Comparison of ENCODE assay signal across 24 mouse cellular contexts in the genomic region with DNA sequence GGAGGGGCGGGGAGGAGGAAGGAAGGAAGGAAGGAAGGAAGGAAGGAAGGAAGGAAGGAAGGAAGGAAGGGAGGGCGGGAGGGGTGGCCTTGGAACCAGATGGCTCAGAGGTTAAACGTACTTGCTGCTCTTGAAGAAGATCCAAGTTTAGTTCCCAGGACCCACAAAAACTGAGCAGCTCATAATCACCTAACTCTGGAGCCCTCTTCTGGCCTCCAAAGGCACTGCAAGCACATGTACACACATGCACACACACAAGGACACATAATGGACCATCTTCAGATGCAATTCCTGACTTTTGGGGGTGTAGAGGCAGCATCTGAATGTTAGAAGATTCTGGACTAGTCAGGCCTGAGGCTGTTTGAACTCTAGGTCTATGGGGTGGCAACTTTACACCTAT. TPM values are rescaled to one million over a fixed set of nuclear protein-coding genes. Genes with fewer than 3 reads are reported as not detected.
DNase-seq lines count a peak whose midpoint lies in the region; ATAC-seq and TF ChIP-seq lines count a peak whose summit lies in the region.
"Had no signal": no experiment of that assay in that cellular context is flagged by ENCODE, and none has a peak within 500 bp of the region (broad histone marks: within the 10 kb centered on the region; RNA-seq: fewer than 3 reads in every experiment).

No protein-coding gene starts in this region.

- H3K4me1 ChIP-seq in liver, adult 2 months (ENCODE audit: control insufficient read depth, insufficient read depth, low read length): no peaks in the 10 kb centered on the region
- H3K4me1 ChIP-seq in liver, embryonic 11.5 days (replicated peaks; ENCODE audit: control insufficient read depth, insufficient read depth, low read length): no peaks in the 10 kb centered on the region; the same call in 1 of the 2 replicates
- H3K4me1 ChIP-seq: embryonic facial prominence, embryonic 12.5 days; neural tube, embryonic 12.5 days had no signal

- peaks cover 1% of the 10 kb centered on the region; the same call in 1 of the 2 replicates for H3K36me3 ChIP-seq in liver, adult 2 months (ENCODE audit: control insufficient read depth, insufficient read depth, low read length)
- peaks cover 12% of the 10 kb centered on the region; the same call in 1 of the 2 replicates for H3K36me3 ChIP-seq in liver, embryonic 11.5 days (ENCODE audit: control insufficient read depth, insufficient read depth, low read length)

- no peak for DNase-seq in gastrocnemius, adult 2 months
- DNase-seq in gastrocnemius, postnatal 36 days: no peak
- DNase-seq in liver, adult 2 months (ENCODE audit: extremely low read depth, low read depth, low spot score): no peak
- no peak for DNase-seq in liver, embryonic 11.5 days (ENCODE audit: low spot score)
- DNase-seq in 416B (ENCODE audit: low read depth): peak; percentile 32
- no peak for DNase-seq in brain, embryonic 14.5 days (ENCODE audit: low read depth)
- no peak for DNase-seq in layer of hippocampus, postnatal 36 days
- DNase-seq: cerebellum, adult 11 months; gastrocnemius, postnatal 10 days; kidney, adult 18-20 months; kidney, postnatal 36 days; liver, embryonic 13.5 days; right cerebral cortex, postnatal 14 days; thymus, postnatal 25 days had no signal

- no peak overlapping the region for H3K4me3 ChIP-seq in gastrocnemius, adult 2 months
- no peak overlapping the region for H3K4me3 ChIP-seq in liver, adult 2 months (ENCODE audit: insufficient read depth, low read depth, low read length)
- no peak overlapping the region for H3K4me3 ChIP-seq in liver, embryonic 11.5 days (ENCODE audit: low read depth, low read length)
- H3K4me3 ChIP-seq: embryonic facial prominence, embryonic 12.5 days; liver, embryonic 13.5 days; neural tube, embryonic 12.5 days had no signal

- 0 out of 2 replicates have a peak, but pooled peaks cover 2% of the 10 kb centered on the region for H3K9me3 ChIP-seq in liver, embryonic 11.5 days (ENCODE audit: control insufficient read depth, low read length)
- H3K9me3 ChIP-seq: neural tube, embryonic 12.5 days had no signal

- ATAC-seq in liver, embryonic 11.5 days (replicated peaks; ENCODE audit: low FRiP score): no peak
- no peak for ATAC-seq in erythroid progenitor cell, adult 5-6 weeks (replicated peaks; ENCODE audit: low FRiP score, poor library complexity, severe bottlenecking)

- no peaks in the 10 kb centered on the region for H3K79me2 ChIP-seq in liver, adult 2 months (ENCODE audit: control insufficient read depth, insufficient read depth, low read length)

- TF ChIP-seq CTCF in gastrocnemius, adult 2 months (IDR thresholded peaks at IDR 0.05): peak; percentile 22; the same call in 1 of the 2 replicates
- 0 out of 2 replicates have a peak, but pooled peaks have one; percentile 9 for TF ChIP-seq CTCF in liver, adult 2 months (IDR thresholded peaks at IDR 0.05; ENCODE audit: low read depth, low read length)
- TF ChIP-seq CTCF in brain, embryonic 14.5 days (IDR thresholded peaks at IDR 0.05; ENCODE audit: borderline replicate concordance, extremely low read depth, insufficient read depth, insufficient read length): peak; percentile 26; the same call in 1 of the 2 replicates

- TF ChIP-seq POLR2A in liver, adult 2 months (IDR thresholded peaks at IDR 0.05; ENCODE audit: extremely low read depth, insufficient read depth, low read length): no peak
- no peak for TF ChIP-seq POLR2A in brain, embryonic 14.5 days (IDR thresholded peaks at IDR 0.05; ENCODE audit: borderline replicate concordance, extremely low read depth, insufficient read depth, insufficient read length, poor library complexity, severe bottlenecking)

- H3K4me2 ChIP-seq in liver, embryonic 11.5 days: no peak overlapping the region
- H3K4me2 ChIP-seq: embryonic facial prominence, embryonic 12.5 days; hindbrain, embryonic 14.5 days; liver, embryonic 13.5 days; neural tube, embryonic 12.5 days had no signal

- no peak overlapping the region for H3K9ac ChIP-seq in liver, adult 2 months (ENCODE audit: low read depth, low read length)
- H3K9ac ChIP-seq in liver, embryonic 11.5 days (ENCODE audit: low read depth, low read length): no peak overlapping the region
- H3K9ac ChIP-seq: embryonic facial prominence, embryonic 12.5 days; hindbrain, embryonic 14.5 days; liver, embryonic 13.5 days; neural tube, embryonic 12.5 days had no signal

- 78% methylated on average over 2 of the region's 3 CpGs for WGBS in liver, adult 2 months
- WGBS in liver, embryonic 11.5 days: 85% methylated on average over 2 of the region's 3 CpGs

- no peaks in the 10 kb centered on the region for H3K27me3 ChIP-seq in liver, adult 2 months (ENCODE audit: control insufficient read depth, insufficient read depth, low read length)
- no peaks in the 10 kb centered on the region for H3K27me3 ChIP-seq in liver, embryonic 11.5 days (replicated peaks; ENCODE audit: control insufficient read depth, insufficient read depth, low read length)
- H3K27me3 ChIP-seq: embryonic facial prominence, embryonic 12.5 days; liver, embryonic 13.5 days; neural tube, embryonic 12.5 days had no signal

- H3K27ac ChIP-seq in gastrocnemius, adult 2 months: no peak overlapping the region
- H3K27ac ChIP-seq in liver, adult 2 months (replicated peaks; ENCODE audit: insufficient read depth, low read depth, low read length): no peak overlapping the region
- no peak overlapping the region for H3K27ac ChIP-seq in liver, embryonic 11.5 days (ENCODE audit: low read depth, low read length)
- H3K27ac ChIP-seq: embryonic facial prominence, embryonic 12.5 days; hindbrain, embryonic 14.5 days; liver, embryonic 13.5 days; neural tube, embryonic 12.5 days had no signal

- intact Hi-C loops in gastrocnemius, adult 2 months (cut with DNase I): no loop called here
- intact Hi-C loops in gastrocnemius, postnatal 36 days (cut with DNase I): no loop called here

RNA-seq across cellular contexts. Expression of a gene that starts 12.8 kb away (rescaled TPM):
- not detected for total RNA-seq in gastrocnemius, adult 2 months (2021)
- not detected for total RNA-seq in gastrocnemius, postnatal 36 days (2021)
- total RNA-seq in liver, adult 2 months (2014; rRNA removed): not detected in 2 replicates
- 0.02 TPM in 1 of 2 replicates, not detected in the other for polyA plus RNA-seq in liver, adult 2 months (2012; rRNA removed)
- polyA plus RNA-seq in liver, embryonic 11.5 days (2014; fragmentation: Nextera tagmentation; extraction: Ambion mirVana): 0.26 TPM in 2 replicates
- polyA plus RNA-seq in brain, embryonic 14.5 days (2012; rRNA removed): 0.03 and 0.07 TPM in 2 replicates
- total RNA-seq in erythroid progenitor cell, adult 5-6 weeks (2015; ENCODE audit: low replicate concordance): not detected in 2 replicates
- total RNA-seq in erythroid progenitor cell, adult 5-6 weeks (2017; ENCODE audit: low replicate concordance): not detected in 2 replicates
- under 1 TPM; 0.17 to 0.23 TPM for total RNA-seq in layer of hippocampus, postnatal 36 days (2021)
- total RNA-seq: heart, adult 8-10 months; left cerebral cortex, postnatal 25 days; monocyte, adult 5-6 weeks had no signal

RNA-seq across cellular contexts. Expression of a gene that starts 13.8 kb away (rescaled TPM):
- total RNA-seq in gastrocnemius, adult 2 months (2021): not detected
- total RNA-seq in gastrocnemius, postnatal 36 days (2021): not detected
- total RNA-seq in liver, adult 2 months (2014; rRNA removed): not detected in 2 replicates
- not detected in 2 replicates for polyA plus RNA-seq in liver, adult 2 months (2012; rRNA removed)
- not detected in 2 replicates for polyA plus RNA-seq in liver, embryonic 11.5 days (2014; fragmentation: Nextera tagmentation; extraction: Ambion mirVana)
- not detected in 2 replicates for polyA plus RNA-seq in brain, embryonic 14.5 days (2012; rRNA removed)
- not detected in 2 replicates for total RNA-seq in erythroid progenitor cell, adult 5-6 weeks (2015; ENCODE audit: low replicate concordance)
- total RNA-seq in erythroid progenitor cell, adult 5-6 weeks (2017; ENCODE audit: low replicate concordance): not detected in 2 replicates
- not detected for total RNA-seq in layer of hippocampus, postnatal 36 days (2021)
- total RNA-seq: gastrocnemius, postnatal 10 days; heart, adult 8-10 months; layer of hippocampus, postnatal 14 days; left cerebral cortex, postnatal 25 days; monocyte, adult 5-6 weeks had no signal
- polyA plus RNA-seq: embryonic facial prominence, embryonic 12.5 days; heart, embryonic 16.5 days; hindbrain, embryonic 14.5 days; liver, embryonic 13.5 days; neural tube, embryonic 12.5 days; stomach, embryonic 16.5 days had no signal

RNA-seq across cellular contexts. Expression of a gene that starts 47.2 kb away (rescaled TPM):
- total RNA-seq in gastrocnemius, adult 2 months (2021): 10 to 100 TPM; 20.3 to 21.2 TPM
- 10 to 100 TPM; 16.6 to 17.6 TPM for total RNA-seq in gastrocnemius, postnatal 36 days (2021)
- 3.0 and 4.4 TPM in 2 replicates for total RNA-seq in liver, adult 2 months (2014; rRNA removed)
- polyA plus RNA-seq in liver, adult 2 months (2012; rRNA removed): 19.4 and 22.7 TPM in 2 replicates
- polyA plus RNA-seq in liver, embryonic 11.5 days (2014; fragmentation: Nextera tagmentation; extraction: Ambion mirVana): 19.2 and 21.3 TPM in 2 replicates
- 149 and 153 TPM in 2 replicates for polyA plus RNA-seq in brain, embryonic 14.5 days (2012; rRNA removed)
- total RNA-seq in erythroid progenitor cell, adult 5-6 weeks (2015; ENCODE audit: low replicate concordance): 3.4 and 9.4 TPM in 2 replicates
- total RNA-seq in erythroid progenitor cell, adult 5-6 weeks (2017; ENCODE audit: low replicate concordance): 4.4 and 6.4 TPM in 2 replicates
- 10 to 100 TPM; 82.4 to 90.3 TPM for total RNA-seq in layer of hippocampus, postnatal 36 days (2021)

RNA-seq across cellular contexts. Expression of a gene that starts 57.2 kb away (rescaled TPM):
- 1 to 10 TPM; 2.0 to 2.8 TPM for total RNA-seq in gastrocnemius, adult 2 months (2021)
- total RNA-seq in gastrocnemius, postnatal 36 days (2021): 1 to 10 TPM; 1.8 to 2.5 TPM
- total RNA-seq in liver, adult 2 months (2014; rRNA removed): 0.18 and 0.54 TPM in 2 replicates
- polyA plus RNA-seq in liver, adult 2 months (2012; rRNA removed): 0.87 and 1.0 TPM in 2 replicates
- polyA plus RNA-seq in liver, embryonic 11.5 days (2014; fragmentation: Nextera tagmentation; extraction: Ambion mirVana): 9.0 and 9.5 TPM in 2 replicates
- polyA plus RNA-seq in brain, embryonic 14.5 days (2012; rRNA removed): 7.8 and 11.1 TPM in 2 replicates
- total RNA-seq in erythroid progenitor cell, adult 5-6 weeks (2015; ENCODE audit: low replicate concordance): 101 and 107 TPM in 2 replicates
- total RNA-seq in erythroid progenitor cell, adult 5-6 weeks (2017; ENCODE audit: low replicate concordance): 76.1 and 105 TPM in 2 replicates
- total RNA-seq in layer of hippocampus, postnatal 36 days (2021): 1 to 10 TPM; 5.0 TPM
